Mouse (Mus musculus): ENCODE measurements around the gene Scn2a.

Scn2a gene

GRCm38 (mm10) chr2:65658430-65658829 is 37.9 kb downstream of the Scn2a start:
- Histone ChIP-seq H3K4me1 (replicated peaks; ENCODE audit: low read depth, low read length) (no peaks in the 10 kb centered on the region), H3K4me3 (replicated peaks; ENCODE audit: low read length) (no peak overlapping the region), H3K36me3 (ENCODE audit: insufficient read depth, low read length) (no peaks in the 10 kb centered on the region), H3K27me3 (ENCODE audit: insufficient read depth, low read length) (no peaks in the 10 kb centered on the region), H3K9me3 (ENCODE audit: low read length) (peaks cover 7% of the 10 kb centered on the region)
- TF ChIP-seq NANOG (IDR thresholded peaks at IDR 0.05; ENCODE audit: borderline replicate concordance, low read length) (no peak), POU5F1 (IDR thresholded peaks at IDR 0.05; ENCODE audit: borderline replicate concordance, low read length) (no peak), CTCF (conservative IDR thresholded peaks at IDR 0.05; ENCODE audit: low read length) (no peak)

- no peaks in the 10 kb centered on the region for H3K36me3 ChIP-seq (ENCODE audit: insufficient read depth, low read length)
- no peaks in the 10 kb centered on the region for H3K27me3 ChIP-seq (ENCODE audit: insufficient read depth, low read length)
- no peak for TF ChIP-seq CTCF (conservative IDR thresholded peaks at IDR 0.05; ENCODE audit: low read length)
- no peak for TF ChIP-seq POU5F1 (IDR thresholded peaks at IDR 0.05; ENCODE audit: borderline replicate concordance, low read length)
- TF ChIP-seq NANOG (IDR thresholded peaks at IDR 0.05; ENCODE audit: borderline replicate concordance, low read length) = no peak
- H3K4me3 ChIP-seq (replicated peaks; ENCODE audit: low read length) = no peak overlapping the region
- peaks cover 8% of the 10 kb centered on the region for H3K4me1 ChIP-seq (replicated peaks; ENCODE audit: low read depth, low read length)
- no peaks in the 10 kb centered on the region for H3K9me3 ChIP-seq (ENCODE audit: low read length)
Observed at GRCm38 (mm10) chr2:65663892-65664291, 43.3 kb downstream of the Scn2a start.

- no peak for TF ChIP-seq CTCF (conservative IDR thresholded peaks at IDR 0.05; ENCODE audit: low read length)
- no peak for TF ChIP-seq NANOG (IDR thresholded peaks at IDR 0.05; ENCODE audit: borderline replicate concordance, low read length)
- no peak for TF ChIP-seq POU5F1 (IDR thresholded peaks at IDR 0.05; ENCODE audit: borderline replicate concordance, low read length)
- Histone ChIP-seq H3K4me1 (replicated peaks; ENCODE audit: low read depth, low read length) (peaks cover 8% of the 10 kb centered on the region), H3K4me3 (replicated peaks; ENCODE audit: low read length) (no peak overlapping the region), H3K36me3 (ENCODE audit: insufficient read depth, low read length) (no peaks in the 10 kb centered on the region), H3K9me3 (ENCODE audit: low read length) (no peaks in the 10 kb centered on the region), H3K27me3 (ENCODE audit: insufficient read depth, low read length) (no peaks in the 10 kb centered on the region)
Observed at GRCm38 (mm10) chr2:65664481-65664880, 43.9 kb downstream of the Scn2a start.

GRCm38 (mm10) chr2:65665180-65665579 is 44.6 kb downstream of the Scn2a start:
- H3K36me3 ChIP-seq (ENCODE audit: insufficient read depth, low read length) = no peaks in the 10 kb centered on the region
- TF ChIP-seq POU5F1 (IDR thresholded peaks at IDR 0.05; ENCODE audit: borderline replicate concordance, low read length) (no peak), NANOG (IDR thresholded peaks at IDR 0.05; ENCODE audit: borderline replicate concordance, low read length) (no peak), CTCF (conservative IDR thresholded peaks at IDR 0.05; ENCODE audit: low read length) (no peak)
- H3K4me3 ChIP-seq (replicated peaks; ENCODE audit: low read length) = no peak overlapping the region
- no peaks in the 10 kb centered on the region for H3K9me3 ChIP-seq (ENCODE audit: low read length)
- peaks cover 11% of the 10 kb centered on the region for H3K4me1 ChIP-seq (replicated peaks; ENCODE audit: low read depth, low read length)
- H3K27me3 ChIP-seq (ENCODE audit: insufficient read depth, low read length) = no peaks in the 10 kb centered on the region

GRCm38 (mm10) chr2:65667590-65668436 is 47.2 kb downstream of the Scn2a start:
- Histone ChIP-seq H3K4me3 (replicated peaks; ENCODE audit: low read length) (no peak overlapping the region), H3K9me3 (ENCODE audit: low read length) (no peaks in the 10 kb centered on the region), H3K36me3 (ENCODE audit: insufficient read depth, low read length) (no peaks in the 10 kb centered on the region), H3K4me1 (replicated peaks; ENCODE audit: low read depth, low read length) (peaks cover 11% of the 10 kb centered on the region), H3K27me3 (ENCODE audit: insufficient read depth, low read length) (no peaks in the 10 kb centered on the region)
- TF ChIP-seq CTCF (conservative IDR thresholded peaks at IDR 0.05; ENCODE audit: low read length) (no peak), POU5F1 (IDR thresholded peaks at IDR 0.05; ENCODE audit: borderline replicate concordance, low read length) (no peak), NANOG (IDR thresholded peaks at IDR 0.05; ENCODE audit: borderline replicate concordance, low read length) (no peak)

- Histone ChIP-seq H3K36me3 (ENCODE audit: insufficient read depth, low read length) (no peaks in the 10 kb centered on the region), H3K27me3 (ENCODE audit: insufficient read depth, low read length) (no peaks in the 10 kb centered on the region), H3K4me3 (replicated peaks; ENCODE audit: low read length) (no peak overlapping the region), H3K4me1 (replicated peaks; ENCODE audit: low read depth, low read length) (peaks cover 11% of the 10 kb centered on the region), H3K9me3 (ENCODE audit: low read length) (no peaks in the 10 kb centered on the region)
- TF ChIP-seq NANOG (IDR thresholded peaks at IDR 0.05; ENCODE audit: borderline replicate concordance, low read length) = no peak
- peak; percentile 44 for TF ChIP-seq CTCF (conservative IDR thresholded peaks at IDR 0.05; ENCODE audit: low read length)
- TF ChIP-seq POU5F1 (IDR thresholded peaks at IDR 0.05; ENCODE audit: borderline replicate concordance, low read length) = no peak
Observed at GRCm38 (mm10) chr2:65668437-65669135, 48.0 kb downstream of the Scn2a start.

- no peaks in the 10 kb centered on the region for H3K9me3 ChIP-seq (ENCODE audit: low read length)
- TF ChIP-seq POU5F1 (IDR thresholded peaks at IDR 0.05; ENCODE audit: borderline replicate concordance, low read length) (no peak), CTCF (conservative IDR thresholded peaks at IDR 0.05; ENCODE audit: low read length) (no peak), NANOG (IDR thresholded peaks at IDR 0.05; ENCODE audit: borderline replicate concordance, low read length) (no peak)
- no peaks in the 10 kb centered on the region for H3K36me3 ChIP-seq (ENCODE audit: insufficient read depth, low read length)
- H3K4me3 ChIP-seq (replicated peaks; ENCODE audit: low read length) = no peak overlapping the region
- H3K4me1 ChIP-seq (replicated peaks; ENCODE audit: low read depth, low read length) = peaks cover 11% of the 10 kb centered on the region
- no peaks in the 10 kb centered on the region for H3K27me3 ChIP-seq (ENCODE audit: insufficient read depth, low read length)
Observed at GRCm38 (mm10) chr2:65669561-65669960, 49.0 kb downstream of the Scn2a start.

GRCm38 (mm10) chr2:65670153-65670817 is 49.7 kb downstream of the Scn2a start:
- H3K36me3 ChIP-seq (ENCODE audit: insufficient read depth, low read length) = no peaks in the 10 kb centered on the region
- peaks cover 11% of the 10 kb centered on the region for H3K4me1 ChIP-seq (replicated peaks; ENCODE audit: low read depth, low read length)
- no peaks in the 10 kb centered on the region for H3K9me3 ChIP-seq (ENCODE audit: low read length)
- TF ChIP-seq POU5F1 (IDR thresholded peaks at IDR 0.05; ENCODE audit: borderline replicate concordance, low read length) (no peak), CTCF (conservative IDR thresholded peaks at IDR 0.05; ENCODE audit: low read length) (no peak), NANOG (IDR thresholded peaks at IDR 0.05; ENCODE audit: borderline replicate concordance, low read length) (no peak)
- no peaks in the 10 kb centered on the region for H3K27me3 ChIP-seq (ENCODE audit: insufficient read depth, low read length)
- no peak overlapping the region for H3K4me3 ChIP-seq (replicated peaks; ENCODE audit: low read length)

Measured in E14TG2a.4 (cell line).